Mouse (Mus musculus): ENCODE measurements around the gene Dnah12. TPM values are rescaled to one million over a fixed set of nuclear protein-coding genes. Genes with fewer than 3 reads are reported as not detected.

Gene Dnah12
- total and polyA plus RNA-seq, 2 experiments from 2014 or later: not detected

GRCm38 (mm10) chr14:26662016-26662415 lies 31.1 kb upstream of the Dnah12 start:
- WGBS: 46% methylated on average over 3 of the region's 3 CpGs
- no peak for TF ChIP-seq EP300 (IDR thresholded peaks at IDR 0.05; ENCODE audit: low read depth)
- no peak for TF ChIP-seq CTCF (IDR thresholded peaks at IDR 0.05; ENCODE audit: low read depth)
- ATAC-seq (ENCODE audit: insufficient read depth, low read depth) (no peak), DNase-seq (ENCODE audit: low spot score) (no peak)
- no peak overlapping the region for H3K4me3 ChIP-seq (ENCODE audit: low read depth, low read length)
- H3K4me1 ChIP-seq (ENCODE audit: control insufficient read depth, insufficient read depth): peaks cover 9% of the 10 kb centered on the region
- H3K9ac ChIP-seq (replicated peaks; ENCODE audit: low read depth, low read length): no peak overlapping the region
- no peak overlapping the region for H3K27ac ChIP-seq (ENCODE audit: low read depth)
- H3K4me2 ChIP-seq (ENCODE audit: low read depth, low read length): no peak overlapping the region
- no peaks in the 10 kb centered on the region for H3K27me3 ChIP-seq (ENCODE audit: control insufficient read depth, insufficient read depth, low read length)
- peaks cover 39% of the 10 kb centered on the region for H3K36me3 ChIP-seq (replicated peaks; ENCODE audit: control insufficient read depth, insufficient read depth, low read length)
- H3K9me3 ChIP-seq (replicated peaks; ENCODE audit: control insufficient read depth, low read length): no peaks in the 10 kb centered on the region

DNA sequence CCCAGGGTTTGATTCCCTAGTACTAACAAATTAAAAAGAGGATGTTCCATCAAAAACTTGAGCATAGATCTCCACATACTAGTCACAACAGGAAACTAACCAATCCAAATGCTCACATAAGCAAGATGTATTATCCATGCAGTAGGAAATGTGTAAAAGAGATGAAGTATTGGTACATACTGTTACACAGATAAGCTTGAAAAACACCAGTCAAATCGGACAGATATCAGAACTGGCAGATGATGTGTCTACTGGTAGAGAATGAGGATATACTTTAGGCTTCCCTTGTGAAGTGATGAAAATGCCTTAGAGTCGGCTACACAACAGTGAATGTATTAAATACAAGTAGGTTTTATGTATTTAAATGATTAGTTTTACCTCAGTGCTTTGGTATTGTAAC lies 30.6 kb upstream of the Dnah12 start:
- H3K9me3 ChIP-seq (replicated peaks; ENCODE audit: control insufficient read depth, low read length): no peaks in the 10 kb centered on the region
- TF ChIP-seq CTCF (IDR thresholded peaks at IDR 0.05; ENCODE audit: low read depth) (no peak), EP300 (IDR thresholded peaks at IDR 0.05; ENCODE audit: low read depth) (no peak)
- ATAC-seq (ENCODE audit: insufficient read depth, low read depth) (no peak), DNase-seq (ENCODE audit: low spot score) (no peak)
- no peak overlapping the region for H3K27ac ChIP-seq (ENCODE audit: low read depth)
- H3K4me3 ChIP-seq (ENCODE audit: low read depth, low read length): no peak overlapping the region
- no peak overlapping the region for H3K9ac ChIP-seq (replicated peaks; ENCODE audit: low read depth, low read length)
- no peaks in the 10 kb centered on the region for H3K27me3 ChIP-seq (ENCODE audit: control insufficient read depth, insufficient read depth, low read length)
- 63% methylated on average over 2 of the region's 2 CpGs for WGBS
- H3K36me3 ChIP-seq (replicated peaks; ENCODE audit: control insufficient read depth, insufficient read depth, low read length): peaks cover 34% of the 10 kb centered on the region
- H3K4me1 ChIP-seq (ENCODE audit: control insufficient read depth, insufficient read depth): peaks cover 12% of the 10 kb centered on the region
- no peak overlapping the region for H3K4me2 ChIP-seq (ENCODE audit: low read depth, low read length)

DNA sequence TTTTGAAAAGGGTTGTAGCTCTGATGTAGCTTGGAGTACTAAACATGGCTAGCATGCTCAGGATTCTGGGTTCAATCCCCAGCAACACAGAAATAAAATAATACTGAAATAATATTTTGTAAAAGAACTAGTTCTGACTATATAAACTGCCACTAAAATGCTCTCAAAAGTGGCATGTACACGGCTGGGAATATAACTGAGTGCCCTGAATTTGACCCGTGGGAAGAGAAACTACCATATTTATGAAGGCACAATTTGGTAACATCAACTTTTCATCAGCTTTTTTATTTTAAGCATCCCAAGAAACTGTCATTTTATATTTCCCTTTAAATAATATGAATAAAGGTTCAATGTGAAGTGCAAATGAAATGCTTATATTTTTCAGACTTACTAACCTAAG lies 29.2 kb upstream of the Dnah12 start:
- no peaks in the 10 kb centered on the region for H3K27me3 ChIP-seq (ENCODE audit: control insufficient read depth, insufficient read depth, low read length)
- peaks cover 19% of the 10 kb centered on the region for H3K4me1 ChIP-seq (ENCODE audit: control insufficient read depth, insufficient read depth)
- ATAC-seq (ENCODE audit: insufficient read depth, low read depth) (no peak), DNase-seq (ENCODE audit: low spot score) (no peak)
- no peak overlapping the region for H3K27ac ChIP-seq (ENCODE audit: low read depth)
- H3K4me2 ChIP-seq (ENCODE audit: low read depth, low read length): no peak overlapping the region
- WGBS: 88% methylated on average over 2 of the region's 2 CpGs
- no peak for TF ChIP-seq CTCF (IDR thresholded peaks at IDR 0.05; ENCODE audit: low read depth)
- no peak for TF ChIP-seq EP300 (IDR thresholded peaks at IDR 0.05; ENCODE audit: low read depth)
- no peak overlapping the region for H3K4me3 ChIP-seq (ENCODE audit: low read depth, low read length)
- peaks cover 26% of the 10 kb centered on the region for H3K36me3 ChIP-seq (replicated peaks; ENCODE audit: control insufficient read depth, insufficient read depth, low read length)
- H3K9ac ChIP-seq (replicated peaks; ENCODE audit: low read depth, low read length): no peak overlapping the region
- no peaks in the 10 kb centered on the region for H3K9me3 ChIP-seq (replicated peaks; ENCODE audit: control insufficient read depth, low read length)

DNA sequence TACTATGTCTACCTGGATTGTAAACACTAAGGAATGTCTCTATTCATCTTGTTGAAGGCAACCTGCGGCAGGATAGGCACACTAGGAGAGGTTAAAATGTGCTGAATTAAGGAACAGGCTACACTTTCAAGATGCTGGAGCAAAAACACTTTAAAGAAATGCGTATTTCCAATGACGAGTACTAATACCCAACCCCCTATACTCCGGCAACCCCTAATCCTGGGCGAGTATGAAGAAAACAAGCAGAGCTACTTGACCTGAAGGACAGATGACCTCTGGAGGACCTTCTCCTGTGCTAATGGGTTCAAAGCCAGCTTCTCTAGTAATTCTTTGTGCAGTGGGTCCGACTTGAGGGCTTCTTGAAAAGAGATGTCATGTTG lies 25.1 kb upstream of the Dnah12 start:
- no peaks in the 10 kb centered on the region for H3K27me3 ChIP-seq (ENCODE audit: control insufficient read depth, insufficient read depth, low read length)
- ATAC-seq (ENCODE audit: insufficient read depth, low read depth) (no peak), DNase-seq (ENCODE audit: low spot score) (no peak)
- H3K4me2 ChIP-seq (ENCODE audit: low read depth, low read length): peak overlapping the region; percentile 97
- WGBS: 13% methylated on average over 6 of the region's 6 CpGs
- peak overlapping the region; percentile 92 for H3K27ac ChIP-seq (ENCODE audit: low read depth)
- H3K4me1 ChIP-seq (ENCODE audit: control insufficient read depth, insufficient read depth): peaks cover 25% of the 10 kb centered on the region
- TF ChIP-seq CTCF (IDR thresholded peaks at IDR 0.05; ENCODE audit: low read depth) (no peak), EP300 (IDR thresholded peaks at IDR 0.05; ENCODE audit: low read depth) (no peak)
- no peaks in the 10 kb centered on the region for H3K9me3 ChIP-seq (replicated peaks; ENCODE audit: control insufficient read depth, low read length)
- peak overlapping the region; percentile 84 for H3K9ac ChIP-seq (replicated peaks; ENCODE audit: low read depth, low read length)
- H3K36me3 ChIP-seq (replicated peaks; ENCODE audit: control insufficient read depth, insufficient read depth, low read length): peaks cover 22% of the 10 kb centered on the region
- H3K4me3 ChIP-seq (ENCODE audit: low read depth, low read length): peak overlapping the region; percentile 91

DNA sequence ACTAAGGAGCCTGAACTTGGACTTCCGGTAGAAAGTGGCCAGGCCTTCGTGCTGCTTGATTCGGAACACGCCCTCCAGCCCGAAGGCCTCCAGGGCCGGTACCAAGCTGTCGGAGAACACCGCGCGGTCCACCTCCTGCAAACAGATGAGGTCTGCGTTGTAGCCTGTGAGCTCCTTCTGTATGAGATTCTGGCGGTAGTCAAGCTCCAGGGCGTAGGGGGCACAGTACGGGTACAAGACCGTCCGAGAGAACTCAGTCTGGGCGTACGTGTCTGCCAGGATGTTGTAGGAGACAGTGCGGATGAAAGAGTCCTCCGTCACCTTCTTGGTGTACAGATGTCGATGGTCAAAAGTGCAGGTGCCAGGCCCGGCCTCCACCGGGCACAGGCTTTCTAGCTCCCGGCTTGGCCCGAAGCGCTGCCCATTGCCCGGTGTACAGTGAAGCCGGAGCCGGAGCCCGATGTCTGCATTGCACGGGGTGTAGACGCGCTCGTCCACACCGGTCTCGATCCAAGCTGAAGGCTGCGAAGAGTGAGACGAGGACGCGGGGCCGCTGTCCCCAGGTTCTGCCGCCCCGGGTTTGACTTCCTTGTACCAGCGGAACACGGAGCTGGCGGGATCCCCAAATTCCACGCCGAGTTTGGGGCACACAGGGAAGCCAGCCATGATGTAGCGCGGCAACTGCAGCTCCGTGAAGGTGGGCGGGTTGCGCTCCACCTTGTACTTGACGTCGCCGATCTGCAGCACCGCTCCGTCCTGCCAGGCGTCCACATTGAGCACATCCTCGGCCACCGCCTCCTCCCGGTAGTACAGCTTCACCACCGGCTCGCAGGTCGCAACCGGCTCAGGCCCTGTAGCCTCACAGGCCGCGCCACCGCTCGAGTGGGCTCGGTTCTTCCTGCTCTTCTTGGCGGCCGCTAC lies 24.4 kb upstream of the Dnah12 start:
- WGBS: under 1% methylated on average over 73 of the region's 73 CpGs
- no peak for DNase-seq (ENCODE audit: low spot score)
- H3K27ac ChIP-seq (ENCODE audit: low read depth): peak overlapping the region; percentile 92
- peaks cover 25% of the 10 kb centered on the region for H3K4me1 ChIP-seq (ENCODE audit: control insufficient read depth, insufficient read depth)
- peaks cover 22% of the 10 kb centered on the region for H3K36me3 ChIP-seq (replicated peaks; ENCODE audit: control insufficient read depth, insufficient read depth, low read length)
- no peaks in the 10 kb centered on the region for H3K9me3 ChIP-seq (replicated peaks; ENCODE audit: control insufficient read depth, low read length)
- no peaks in the 10 kb centered on the region for H3K27me3 ChIP-seq (ENCODE audit: control insufficient read depth, insufficient read depth, low read length)
- H3K4me3 ChIP-seq (ENCODE audit: low read depth, low read length): peak overlapping the region; percentile 91
- ATAC-seq (ENCODE audit: insufficient read depth, low read depth): peak; percentile 39
- no peak for TF ChIP-seq CTCF (IDR thresholded peaks at IDR 0.05; ENCODE audit: low read depth)
- TF ChIP-seq EP300 (IDR thresholded peaks at IDR 0.05; ENCODE audit: low read depth): no peak
- peak overlapping the region; percentile 84 for H3K9ac ChIP-seq (replicated peaks; ENCODE audit: low read depth, low read length)
- H3K4me2 ChIP-seq (ENCODE audit: low read depth, low read length): peak overlapping the region; percentile 97
